Comparison of ENCODE assay signal across 8 mouse cellular contexts in genomic region chr6:112373886-112374585, GRCm38 (mm10). TPM values are rescaled to one million over a fixed set of nuclear protein-coding genes. Genes with fewer than 3 reads are reported as not detected.
DNase-seq lines count a peak whose midpoint lies in the region; ATAC-seq lines count a peak whose summit lies in the region.

No protein-coding gene starts in this region.

- DNase-seq in frontal cortex, postnatal 25 days (ENCODE audit: low spot score in 2 of 2): no peak
- peak; percentile 29 for DNase-seq in CD4-positive helper T cell, adult 2 months (ENCODE audit: low read depth, low spot score)
- DNase-seq in cerebellum, adult 9-10 months: peak; percentile 14
- peak; percentile 43 to 50 for DNase-seq in heart, postnatal 36 days
- DNase-seq in left cerebral cortex, postnatal 25 days (ENCODE audit: low spot score in 2 of 2): peak; percentile 26 to 41
- DNase-seq in midbrain, embryonic 14.5 days: peak; percentile 85
- DNase-seq in layer of hippocampus, adult 11-12 months (ENCODE audit: low spot score): no peak

- no peak overlapping the region for H3K9ac ChIP-seq in midbrain, embryonic 14.5 days (replicated peaks; ENCODE audit: low read length)

- WGBS in midbrain, embryonic 14.5 days: 45% methylated on average over 8 of the region's 8 CpGs

- H3K4me2 ChIP-seq in midbrain, embryonic 14.5 days (ENCODE audit: low read length): no peak overlapping the region

- no peaks in the 10 kb centered on the region for H3K9me3 ChIP-seq in midbrain, embryonic 14.5 days (ENCODE audit: control insufficient read depth, low read length)

- ATAC-seq in frontal cortex, adult (ENCODE audit: low TSS enrichment): peak; percentile 93
- peak; percentile 32; the same call in 1 of the 2 replicates for ATAC-seq in midbrain, embryonic 14.5 days (ENCODE audit: low FRiP score, low TSS enrichment)

- no peaks in the 10 kb centered on the region for H3K27me3 ChIP-seq in midbrain, embryonic 14.5 days (ENCODE audit: control insufficient read depth, insufficient read depth, low read length)

- H3K36me3 ChIP-seq in midbrain, embryonic 14.5 days (ENCODE audit: control insufficient read depth, insufficient read depth, low read length): no peaks in the 10 kb centered on the region

- no peak overlapping the region for H3K27ac ChIP-seq in midbrain, embryonic 14.5 days (replicated peaks; ENCODE audit: low read depth, low read length)

- H3K4me3 ChIP-seq in midbrain, embryonic 14.5 days (replicated peaks; ENCODE audit: low read depth, low read length): no peak overlapping the region

- H3K4me1 ChIP-seq in midbrain, embryonic 14.5 days (ENCODE audit: control insufficient read depth, insufficient read depth, low read length): no peaks in the 10 kb centered on the region

- intact Hi-C loops in heart, postnatal 36 days (cut with DNase I): loop anchor here (2.0 kb wide), 1 partner anchor 33 kb away; no protein-coding TSS in a partner anchor
- intact Hi-C loops in left cerebral cortex, postnatal 25 days (cut with DNase I): no loop called here

RNA-seq across cellular contexts. Expression of gene Ssu2, which starts 13.8 kb away (rescaled TPM):
- 1 to 10 TPM; 2.5 to 2.7 TPM for total RNA-seq in heart, postnatal 36 days (2021)
- total RNA-seq in left cerebral cortex, postnatal 25 days (2021): under 1 TPM in 1 of 2 experiments, not detected in 1; 0.32 TPM
- not detected in 2 replicates for polyA plus RNA-seq in midbrain, embryonic 14.5 days (2014; fragmentation: Nextera tagmentation; extraction: Ambion mirVana)

Comparison
In these comparisons a context has a peak if more than half of its experiments do, and no peak if none do; other contexts are left out.
1. DNase-seq: peak in CD4-positive helper T cell, adult 2 months (single experiment), cerebellum, adult 9-10 months (single experiment), heart, postnatal 36 days (2 of 2), left cerebral cortex, postnatal 25 days (2 of 2) and midbrain, embryonic 14.5 days (single experiment); none in frontal cortex, postnatal 25 days (0 of 2) and layer of hippocampus, adult 11-12 months (single experiment).